Mouse (Mus musculus): Measurements from ENCODE around the gene Trmt2a.

Trmt2a gene

DNA sequence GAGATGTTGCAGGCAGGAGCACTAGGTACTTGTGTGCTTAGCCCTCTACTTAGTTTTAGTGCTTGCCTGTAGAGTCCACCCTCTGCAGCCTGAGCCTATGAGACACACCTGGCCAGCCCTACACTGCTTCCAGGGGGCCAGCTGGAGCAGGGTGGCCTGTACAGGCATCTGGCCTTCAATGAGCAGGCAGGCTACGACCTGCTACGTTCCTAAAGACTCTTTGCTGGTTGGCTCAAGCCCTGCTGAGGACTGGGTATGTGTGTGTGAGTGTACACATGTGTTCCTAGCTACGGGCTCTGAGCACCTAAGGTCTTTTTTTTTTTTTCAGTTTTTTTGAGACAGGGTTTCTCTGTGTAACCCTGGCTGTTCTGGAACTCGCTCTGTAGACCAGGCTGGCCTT, 17.0 kb upstream of the Trmt2a start:
- DNase-seq (ENCODE audit: low spot score in 2 of 2): no peak

- no peak for DNase-seq (ENCODE audit: low spot score in 2 of 2)
These were observed 15.0 kb upstream of the Trmt2a start for GRCm38 (mm10) chr16:18233451-18233850.

DNA sequence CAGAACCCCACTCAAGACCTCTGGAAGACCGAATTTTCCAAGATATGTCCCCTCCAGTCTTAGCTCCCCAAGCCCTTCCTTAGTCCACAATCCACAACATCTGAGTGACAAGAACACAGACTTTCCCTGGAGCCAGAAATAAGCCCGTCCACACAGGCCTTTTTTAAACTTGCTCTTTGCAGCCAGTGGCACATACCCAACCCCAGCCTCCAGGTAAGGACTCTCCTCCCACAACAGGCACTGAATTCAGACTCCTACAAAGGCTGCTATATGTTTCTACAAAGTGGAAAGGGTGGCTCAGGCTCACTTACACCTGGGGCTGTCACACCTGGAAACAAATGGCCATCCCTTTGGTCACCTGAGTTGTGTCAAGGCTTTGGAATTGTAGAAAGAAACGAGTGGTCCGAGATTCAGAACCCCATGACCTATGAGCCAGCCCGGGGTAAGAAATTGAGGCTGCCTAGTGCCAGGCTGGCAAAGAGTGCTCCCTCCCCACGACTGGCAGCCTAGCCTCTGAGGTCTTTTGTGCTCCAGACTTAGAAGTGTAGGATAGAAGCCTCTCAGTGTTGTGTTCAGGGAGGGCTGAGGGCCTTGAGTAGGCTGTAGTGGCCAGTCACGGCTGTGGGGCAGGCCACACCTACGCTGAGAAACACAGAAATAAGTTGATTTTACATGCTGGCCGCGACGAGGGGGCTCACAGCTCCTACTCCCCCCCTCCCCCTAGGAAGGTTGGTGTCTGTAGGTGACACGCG, 14.4 kb upstream of the Trmt2a start:
- DNase-seq (ENCODE audit: low spot score in 2 of 2): no peak

DNA sequence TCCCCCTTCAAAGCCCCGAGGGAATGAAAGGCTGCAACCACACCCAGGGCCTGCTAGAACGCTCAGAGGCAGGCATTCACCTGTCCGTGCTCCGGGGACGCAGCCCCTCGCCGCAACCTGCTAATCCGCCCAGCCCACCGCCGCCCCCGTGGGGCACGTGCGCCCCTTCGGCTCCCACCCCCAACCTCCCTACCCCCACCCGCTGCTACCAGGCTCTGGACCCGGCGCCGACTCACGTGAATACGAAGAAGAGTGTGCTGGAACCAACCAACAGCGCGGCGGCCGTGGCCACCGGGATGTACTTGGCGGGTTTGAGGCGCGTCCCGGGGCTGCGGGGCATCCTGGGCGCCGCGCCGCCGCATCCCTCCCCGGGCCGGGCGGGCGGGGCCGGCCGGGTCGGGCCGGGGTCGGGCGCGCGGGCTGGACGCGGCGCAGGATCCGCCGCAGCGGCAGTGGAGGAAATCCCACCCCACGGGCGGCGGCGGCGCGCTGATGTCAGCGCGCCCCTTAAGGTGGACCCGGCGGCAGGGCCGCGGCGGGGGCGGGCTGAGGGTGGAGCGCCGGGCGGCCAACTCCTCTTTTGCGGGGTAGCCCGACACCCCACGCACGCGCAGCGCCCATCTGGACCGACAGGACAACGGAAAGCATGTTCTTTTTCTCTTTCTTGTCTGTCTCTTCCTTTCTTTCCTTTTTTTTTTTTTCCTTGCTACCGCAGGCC, 13.6 kb upstream of the Trmt2a start, which contains the start of gene Zdhhc8:
Gene Zdhhc8, minus strand, starts transcription at position 466 of the 718 bp plus-strand sequence.
- peak; percentile 76 to 79 for DNase-seq (ENCODE audit: low spot score in 2 of 2)

- peak; percentile 74 to 75 for DNase-seq (ENCODE audit: low spot score in 2 of 2)
These were observed 13.0 kb upstream of the Trmt2a start for GRCm38 (mm10) chr16:18235389-18236065.

GRCm38 (mm10) chr16:18236676-18237501, 11.6 kb upstream of the Trmt2a start:
- DNase-seq (ENCODE audit: low spot score in 2 of 2): no peak

DNA sequence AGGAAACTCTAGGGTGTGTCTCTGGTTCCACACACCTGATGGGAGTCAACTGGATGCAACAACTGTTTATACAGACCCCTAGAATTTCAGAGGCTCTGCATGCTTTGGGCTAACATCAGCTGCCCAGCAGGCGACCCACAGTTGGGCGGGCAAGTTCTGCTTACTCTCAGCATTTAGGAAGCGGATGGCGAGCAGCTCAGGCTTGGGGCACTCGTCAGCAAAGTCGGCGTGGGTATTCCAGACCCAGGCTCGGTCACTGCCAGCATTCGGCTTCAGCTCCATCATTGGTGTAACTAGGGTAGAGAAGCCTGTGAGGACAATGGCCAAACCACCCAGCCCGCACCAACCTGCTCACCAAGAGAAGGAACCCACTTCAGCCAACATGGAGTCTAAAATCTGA, 6.9 kb upstream of the Trmt2a start:
- DNase-seq (ENCODE audit: low spot score in 2 of 2): no peak

DNA sequence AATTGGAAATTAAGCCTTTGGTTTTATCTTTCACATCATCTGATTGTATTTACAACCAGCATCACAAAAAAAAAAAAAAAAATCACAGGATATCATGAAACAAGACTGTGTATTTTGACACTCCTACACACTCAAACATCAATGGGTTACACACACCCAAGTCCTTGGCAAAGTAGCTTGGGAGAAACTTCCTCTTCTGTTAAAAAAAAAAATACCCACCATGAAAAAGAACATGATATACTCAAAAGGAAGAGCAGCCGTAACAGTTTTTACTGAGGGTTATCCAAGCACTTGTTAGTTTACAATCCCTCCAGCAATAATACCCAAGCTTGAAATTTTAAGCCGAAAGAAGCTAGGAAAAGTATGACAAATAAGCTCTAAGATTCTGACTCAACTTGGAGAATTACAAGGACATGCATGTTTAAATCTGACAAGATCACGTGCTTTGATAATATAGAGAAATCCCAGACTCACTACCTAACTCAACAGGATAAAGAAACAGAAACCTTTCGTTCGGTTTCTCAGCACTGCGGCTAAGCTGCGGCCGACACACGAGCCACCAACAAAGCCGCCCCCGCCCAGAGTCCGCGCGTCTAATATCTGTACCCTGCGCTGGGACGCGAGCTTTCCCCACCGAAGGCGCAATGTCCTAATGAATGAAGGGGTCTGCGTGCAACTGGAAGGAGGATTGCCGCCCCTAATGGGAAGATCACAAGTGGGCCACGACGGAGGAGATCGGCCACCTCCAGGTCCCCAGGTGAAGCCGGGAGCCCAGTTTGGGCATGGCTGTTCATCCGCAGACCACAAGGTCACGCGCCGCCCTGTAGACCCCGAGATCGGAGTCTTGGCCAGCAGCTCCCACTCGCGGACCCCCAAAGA, 719 bp upstream of the Trmt2a start:
- peak in 1 of 2 experiments; percentile 33 for DNase-seq (ENCODE audit: low spot score in 2 of 2)

GRCm38 (mm10) chr16:18249364-18249967, 987 bp downstream of the Trmt2a start:
- peak; percentile 44 to 50 for DNase-seq (ENCODE audit: low spot score in 2 of 2)

DNA sequence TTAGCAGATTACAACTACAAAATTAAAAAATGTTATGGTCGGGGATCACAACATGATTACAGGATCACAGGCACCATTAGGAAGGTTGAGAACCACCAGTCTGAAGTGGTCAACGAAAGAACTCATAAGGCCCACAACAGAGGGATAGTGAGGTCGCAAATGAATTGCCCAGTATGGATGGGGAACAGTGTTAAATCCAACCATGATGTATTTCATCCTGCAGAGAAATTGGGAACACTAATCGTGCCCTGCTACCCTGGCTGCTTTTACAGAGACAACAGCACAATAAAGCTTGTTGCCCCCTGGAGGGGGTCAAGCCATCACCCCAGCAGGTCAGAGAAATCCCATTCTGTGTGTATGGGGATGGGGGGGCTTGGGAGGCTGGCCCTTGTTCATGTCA, 1.8 kb downstream of the Trmt2a start:
- DNase-seq (ENCODE audit: low spot score in 2 of 2): no peak

GRCm38 (mm10) chr16:18250828-18251790, 2.6 kb downstream of the Trmt2a start:
- DNase-seq (ENCODE audit: low spot score in 2 of 2): no peak

- DNase-seq (ENCODE audit: low spot score in 2 of 2): no peak
These were observed 4.3 kb downstream of the Trmt2a start for GRCm38 (mm10) chr16:18252736-18253135.

DNA sequence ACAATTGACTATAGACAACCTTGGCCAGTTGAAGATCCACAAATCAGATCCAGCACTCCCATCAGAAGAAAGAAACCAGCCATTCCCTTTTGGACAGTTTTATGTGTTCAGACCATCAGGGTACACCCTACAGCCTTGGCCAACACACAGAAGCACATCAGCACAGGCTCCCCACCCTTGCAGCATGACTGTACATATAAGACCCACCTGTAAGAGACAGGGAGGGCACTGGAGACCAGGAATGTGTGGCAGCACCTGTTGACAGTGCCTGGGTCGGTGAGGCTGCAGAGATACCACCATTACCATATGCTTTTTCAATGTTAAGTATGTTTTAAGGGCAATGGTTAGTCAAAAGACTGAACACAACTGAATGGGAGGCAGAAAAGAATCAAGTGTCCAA, 5.4 kb downstream of the Trmt2a start:
- DNase-seq (ENCODE audit: low spot score in 2 of 2): no peak

GRCm38 (mm10) chr16:18258221-18258620, 9.7 kb downstream of the Trmt2a start, which contains the start of gene Gm49776:
Gm49776 (minus strand) TSS chr16:18258321.
- no peak for DNase-seq (ENCODE audit: low spot score in 2 of 2)

DNA sequence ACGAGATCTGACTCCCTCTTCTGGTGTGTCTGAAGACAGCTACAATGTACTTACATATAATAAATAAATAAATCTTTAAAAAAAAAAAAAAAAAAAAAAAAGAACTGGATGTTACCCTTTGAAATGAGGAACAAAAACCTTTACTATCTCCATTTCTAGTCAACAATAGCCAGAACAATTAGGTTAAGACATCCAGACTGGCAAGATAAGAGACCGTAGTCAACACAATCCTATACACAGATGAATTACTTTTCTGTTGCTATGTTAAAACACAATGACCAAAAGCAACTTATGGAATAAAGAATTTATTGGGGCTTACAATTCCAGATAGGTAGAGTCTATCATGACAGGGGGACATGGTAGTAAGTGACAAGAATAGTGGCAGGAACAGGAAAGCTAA, 16.5 kb downstream of the Trmt2a start:
- DNase-seq (ENCODE audit: low spot score in 2 of 2): no peak

- no peak for DNase-seq (ENCODE audit: low spot score in 2 of 2)
These were observed 19.7 kb downstream of the Trmt2a start for GRCm38 (mm10) chr16:18268182-18268581.

DNA sequence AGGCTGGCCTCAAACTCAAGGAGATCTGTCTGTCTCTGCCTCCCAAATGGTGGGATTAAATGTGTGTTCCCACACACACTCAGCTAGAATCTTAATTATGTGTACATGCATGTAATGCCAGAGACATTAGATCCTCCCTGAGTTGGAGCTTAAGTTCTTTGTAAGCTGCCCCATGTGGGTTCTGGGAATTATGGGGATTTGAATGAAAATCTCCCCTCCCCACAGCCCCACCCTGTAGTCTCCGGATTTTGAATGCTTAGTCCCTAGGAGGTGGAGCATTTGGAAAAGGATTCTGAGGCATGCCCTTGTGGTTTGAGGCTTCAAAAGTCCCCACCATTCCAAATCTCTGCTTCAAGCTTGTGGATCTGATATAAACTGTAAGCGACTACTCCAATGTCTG, 26.7 kb downstream of the Trmt2a start:
- DNase-seq (ENCODE audit: low spot score in 2 of 2): no peak

DNA sequence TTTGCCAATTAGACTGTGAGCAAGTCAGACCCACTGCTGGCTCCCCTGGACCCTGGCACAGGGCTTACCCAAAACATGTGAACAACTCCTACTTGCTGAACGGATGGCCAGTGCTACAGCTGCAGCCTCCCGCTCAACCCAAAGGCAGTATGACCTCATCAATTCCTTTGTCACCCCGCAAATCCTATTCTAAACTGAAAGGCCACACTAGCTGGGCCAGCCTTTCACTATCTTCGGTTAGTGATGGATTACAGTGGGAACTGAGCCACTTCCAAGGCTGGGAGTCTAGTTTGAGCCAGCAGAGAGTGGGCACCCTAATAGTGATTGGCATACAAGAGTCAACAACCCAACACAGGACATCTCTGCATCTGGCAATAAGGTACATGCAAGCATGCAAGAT, 39.7 kb downstream of the Trmt2a start:
- DNase-seq (ENCODE audit: low spot score in 2 of 2): no peak

GRCm38 (mm10) chr16:18288581-18289061, 40.1 kb downstream of the Trmt2a start:
- no peak for DNase-seq (ENCODE audit: low spot score in 2 of 2)

Measured in frontal cortex, postnatal 36 days (tissue).